Mouse (Mus musculus) embryonic facial prominence, embryonic 12.5 days (tissue): ENCODE results near the gene Lpar6. TPM values are rescaled to one million over a fixed set of nuclear protein-coding genes. Genes with fewer than 3 reads are reported as not detected.

Experiments
- ATAC-seq: fragments of 200-750 bp; cut with Nextera tagmentation; 2 replicates; pipeline ENCODE4 v1.8.0; 2017; ENCODE audit not compliant: insufficient number of reproducible peaks, insufficient read depth, low FRiP score, low TSS enrichment
- H3K27ac ChIP-seq: fragments of 300-500 bp; sonication (generic); 2 replicates; pipeline ENCODE4 v1.5.1; 2016; ENCODE audit warnings: mild to moderate bottlenecking
- H3K27me3 ChIP-seq: fragments of 300-500 bp; sonication (generic); 2 replicates; pipeline ENCODE4 v1.6.1; 2016; ENCODE audit warnings: mild to moderate bottlenecking, moderate library complexity
- H3K36me3 ChIP-seq: fragments of 300-500 bp; sonication (generic); 2 replicates; pipeline ENCODE4 v1.6.1; 2016; ENCODE audit warnings: mild to moderate bottlenecking
- H3K4me1 ChIP-seq: fragments of 300-500 bp; sonication (generic); 2 replicates; pipeline ENCODE4 v1.6.1; 2016
- H3K4me2 ChIP-seq: fragments of 300-500 bp; sonication (generic); replicated peaks from 2 replicates; pipeline ENCODE4 v1.6.1; 2016; ENCODE audit warnings: mild to moderate bottlenecking, moderate library complexity
- H3K4me3 ChIP-seq: fragments of 300-500 bp; sonication (generic); 2 replicates; pipeline ENCODE4 v1.5.1; 2016; ENCODE audit warnings: mild to moderate bottlenecking
- H3K9ac ChIP-seq: fragments of 300-500 bp; sonication (generic); 2 replicates; pipeline ENCODE4 v1.6.1; 2016; ENCODE audit warnings: mild to moderate bottlenecking, moderate library complexity
- H3K9me3 ChIP-seq: fragments of 300-500 bp; sonication (generic); 2 replicates; pipeline ENCODE4 v1.6.1; 2016; ENCODE audit warnings: mild to moderate bottlenecking, moderate library complexity
- WGBS: fragments of 180-500 bp; shearing (Covaris S2); methylation state at CpG from one replicate; pipeline ENCODE4 v1.1.7; 2016; 5-methylcytosine and 5-hydroxymethylcytosine counted together
- polyA plus RNA-seq: library from polyadenylated mRNA; unstranded; fragments of >200 nt; fragmentation: Nextera tagmentation; extraction: Ambion mirVana; gene quantifications from 2 replicates; pipeline ENCODE4 v1.2.1, GENCODE M21; 2016

Gene Lpar6
- 15.8 and 16.2 TPM in 2 replicates for polyA plus RNA-seq

DNA sequence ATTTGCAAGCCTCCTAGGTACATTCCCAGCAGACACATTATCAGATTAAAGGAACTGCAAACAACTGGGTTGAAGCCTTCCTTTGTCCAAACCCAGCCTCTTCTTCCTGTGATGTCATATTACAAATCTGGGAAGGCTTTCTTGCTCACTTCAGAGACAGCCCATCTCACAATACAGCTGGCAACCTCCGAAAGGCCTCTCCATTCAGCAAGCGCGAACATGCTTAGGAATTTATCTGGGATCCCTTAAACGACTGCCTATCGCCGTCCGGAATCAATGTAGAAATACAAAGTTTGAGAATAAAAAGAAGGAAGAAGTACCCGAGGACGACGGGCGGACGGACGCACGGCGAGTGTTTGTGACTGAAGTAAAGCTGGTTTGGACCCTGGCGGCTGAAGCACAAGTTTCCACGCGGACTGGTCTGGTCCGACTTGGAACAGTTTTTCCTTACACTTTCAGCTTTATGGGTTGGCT is at the start of gene Lpar6:
Gene Lpar6, plus strand, starts transcription at position 48 of the 474 bp plus-strand sequence.
- H3K9me3 ChIP-seq: no peaks in the 10 kb centered on the region
- H3K9ac ChIP-seq: peak within 1 kb of the TSS; percentile 70
- WGBS: under 1% methylated on average over 19 of the region's 19 CpGs

DNA sequence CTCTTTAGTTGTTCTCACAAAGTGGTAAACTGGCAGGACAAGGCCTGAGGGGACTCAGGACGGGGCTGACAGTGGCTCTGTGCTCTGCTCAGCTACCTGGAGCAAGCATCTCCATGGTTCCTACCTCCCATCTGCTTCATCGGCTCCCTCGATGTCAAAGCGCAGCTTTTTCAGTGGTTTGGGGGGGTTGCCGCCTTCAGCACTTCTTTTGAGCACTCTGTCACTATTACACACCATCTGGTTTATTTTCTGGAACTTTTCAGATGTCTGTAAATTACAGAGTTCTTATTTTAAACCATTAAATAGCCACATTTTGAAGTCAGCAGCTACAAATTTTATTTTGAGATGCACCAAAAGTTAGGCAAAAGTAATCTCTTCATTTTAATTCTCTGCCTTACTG is 38.6 kb upstream of the Lpar6 start:
- Histone ChIP-seq H3K9me3 (no peaks in the 10 kb centered on the region), H3K9ac (no peak overlapping the region), H3K4me1 (no peaks in the 10 kb centered on the region), H3K36me3 (no peaks in the 10 kb centered on the region), H3K4me2 (no peak overlapping the region), H3K27ac (no peak overlapping the region), H3K27me3 (no peaks in the 10 kb centered on the region), H3K4me3 (no peak overlapping the region)
- 56% methylated on average over 5 of the region's 5 CpGs for WGBS
- ATAC-seq: no peak

More for the DNA sequence above, at the start of gene Lpar6:
- H3K27ac ChIP-seq: peak within 1 kb of the TSS; percentile 95
- H3K4me3 ChIP-seq: peak within 1 kb of the TSS; percentile 62
- H3K4me2 ChIP-seq: peak within 1 kb of the TSS; percentile 51
- H3K27me3 ChIP-seq: no peaks in the 10 kb centered on the region
- peaks cover 10% of the 10 kb centered on the region for H3K4me1 ChIP-seq
- ATAC-seq: peak; percentile 82
- peaks cover 5% of the 10 kb centered on the region; the same call in 1 of the 2 replicates for H3K36me3 ChIP-seq

DNA sequence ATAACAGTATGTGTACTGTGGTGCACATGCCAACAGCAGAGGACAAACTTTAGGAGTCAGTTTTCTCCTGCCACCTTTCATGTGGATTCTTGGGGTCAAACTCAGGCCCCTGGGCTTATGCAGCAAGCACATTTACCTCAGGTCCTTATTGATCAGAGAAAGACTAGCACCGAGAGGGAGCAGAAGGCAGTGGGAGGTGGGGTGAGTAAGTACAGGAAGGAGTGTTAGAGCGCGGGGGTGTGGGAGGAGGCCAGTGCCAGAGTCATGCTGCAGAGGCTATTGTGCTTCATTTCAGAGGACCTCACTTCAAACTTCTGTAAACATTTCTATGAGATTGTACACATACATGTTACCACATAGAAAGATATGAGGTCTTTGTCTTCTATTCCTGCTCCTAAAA is 36.2 kb upstream of the Lpar6 start:
- H3K36me3 ChIP-seq: no peaks in the 10 kb centered on the region
- H3K4me1 ChIP-seq: no peaks in the 10 kb centered on the region
- 53% methylated on average over 3 of the region's 3 CpGs for WGBS
- no peak overlapping the region for H3K27ac ChIP-seq
- H3K4me3 ChIP-seq: no peak overlapping the region
- no peaks in the 10 kb centered on the region for H3K9me3 ChIP-seq
- ATAC-seq: no peak
- H3K27me3 ChIP-seq: no peaks in the 10 kb centered on the region
- no peak overlapping the region for H3K4me2 ChIP-seq
- no peak overlapping the region for H3K9ac ChIP-seq

DNA sequence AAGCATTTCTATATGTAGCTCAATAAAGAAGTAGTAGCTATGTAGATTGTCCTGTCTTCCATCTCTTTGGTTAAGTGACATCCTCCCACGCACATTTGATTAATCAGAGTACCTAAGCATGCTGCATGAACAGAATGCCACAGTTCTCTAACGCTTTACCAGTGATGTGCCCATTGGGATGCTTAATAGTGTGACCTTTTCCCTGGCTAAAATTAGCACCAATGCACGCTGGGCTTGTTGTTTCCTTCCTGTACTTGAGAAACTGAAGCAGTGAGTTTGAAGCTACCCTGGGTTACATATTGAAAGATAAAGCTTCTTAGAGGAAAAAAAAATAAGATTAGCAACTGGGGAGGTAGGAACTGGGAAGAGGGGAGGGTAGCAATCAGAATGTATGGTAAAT is 33.7 kb upstream of the Lpar6 start:
- WGBS: 72% methylated on average over 3 of the region's 3 CpGs
- Histone ChIP-seq H3K27ac (no peak overlapping the region), H3K4me2 (no peak overlapping the region), H3K4me1 (no peaks in the 10 kb centered on the region), H3K9me3 (no peaks in the 10 kb centered on the region), H3K4me3 (no peak overlapping the region), H3K27me3 (no peaks in the 10 kb centered on the region), H3K9ac (no peak overlapping the region), H3K36me3 (no peaks in the 10 kb centered on the region)
- ATAC-seq: no peak

DNA sequence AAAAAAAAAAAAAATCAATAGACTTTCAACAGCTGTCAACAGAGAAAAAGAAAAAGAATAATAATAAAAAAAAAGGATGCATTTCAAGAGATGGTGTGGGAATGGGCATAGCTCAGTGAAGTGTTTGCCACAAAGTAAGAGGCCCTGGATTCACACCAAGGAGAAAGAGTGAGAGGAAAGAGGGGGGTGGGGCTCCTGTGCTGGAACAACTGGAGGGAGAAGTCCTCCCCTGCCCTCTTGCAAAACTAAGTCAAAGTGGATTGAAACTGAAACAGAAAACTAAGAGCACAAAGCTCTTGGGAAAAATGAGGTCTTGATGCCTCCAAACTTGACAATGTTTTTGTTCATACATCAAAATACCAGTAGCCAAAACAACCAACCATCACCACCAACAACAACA is 28.4 kb upstream of the Lpar6 start:
- no peaks in the 10 kb centered on the region for H3K9me3 ChIP-seq
- H3K36me3 ChIP-seq: no peaks in the 10 kb centered on the region
- H3K27ac ChIP-seq: no peak overlapping the region
- no peak overlapping the region for H3K9ac ChIP-seq
- H3K4me2 ChIP-seq: no peak overlapping the region
- no peak for ATAC-seq
- H3K4me1 ChIP-seq: no peaks in the 10 kb centered on the region
- no peaks in the 10 kb centered on the region for H3K27me3 ChIP-seq
- no peak overlapping the region for H3K4me3 ChIP-seq

DNA sequence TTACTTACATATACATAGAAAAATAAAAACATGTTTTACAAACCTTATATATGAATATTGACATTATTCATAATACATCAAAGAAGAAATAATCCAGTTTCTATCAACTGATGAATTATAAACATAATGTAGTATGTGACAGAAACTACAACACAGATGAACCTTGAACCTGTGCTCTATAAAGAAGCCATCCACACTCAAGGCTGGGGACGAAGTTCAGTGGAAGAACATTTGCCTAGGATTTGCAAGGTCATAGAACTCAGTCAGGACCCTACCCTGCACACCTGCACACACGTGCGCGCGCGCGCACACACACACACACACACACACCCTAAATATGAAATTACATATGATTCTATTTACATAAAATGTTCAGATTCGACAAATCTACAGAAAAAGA is 27.5 kb upstream of the Lpar6 start:
- Histone ChIP-seq H3K9ac (no peak overlapping the region), H3K27me3 (no peaks in the 10 kb centered on the region)

DNA sequence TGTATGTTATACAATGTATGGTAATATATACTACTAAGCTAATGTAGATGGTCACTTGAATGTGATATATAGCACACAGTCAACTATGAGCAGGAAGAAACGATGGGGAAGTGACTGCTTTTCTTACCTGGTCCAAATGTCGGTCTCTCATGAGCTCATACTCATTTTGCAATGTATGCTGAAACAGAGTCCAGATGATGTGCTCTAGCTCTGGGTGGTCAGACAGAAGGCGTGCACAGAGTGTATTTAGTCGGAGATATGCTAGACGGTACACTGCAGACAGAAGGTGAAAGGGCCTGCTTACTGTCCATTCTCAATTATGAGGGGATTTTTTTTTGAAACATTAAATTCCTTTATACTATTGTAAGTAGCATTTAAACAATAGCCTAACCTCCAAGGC is 26.2 kb upstream of the Lpar6 start:
- WGBS: 92% methylated on average over 5 of the region's 5 CpGs
- no peaks in the 10 kb centered on the region for H3K27me3 ChIP-seq
- ATAC-seq: no peak
- no peak overlapping the region for H3K9ac ChIP-seq
- H3K4me1 ChIP-seq: no peaks in the 10 kb centered on the region
- H3K4me3 ChIP-seq: no peak overlapping the region
- H3K27ac ChIP-seq: no peak overlapping the region
- 0 out of 2 replicates have a peak, but pooled peaks cover 5% of the 10 kb centered on the region for H3K36me3 ChIP-seq
- no peak overlapping the region for H3K4me2 ChIP-seq
- no peaks in the 10 kb centered on the region for H3K9me3 ChIP-seq

More for the DNA sequence above, 27.5 kb upstream of the Lpar6 start:
- Histone ChIP-seq H3K4me2 (no peak overlapping the region), H3K9me3 (no peaks in the 10 kb centered on the region), H3K4me1 (no peaks in the 10 kb centered on the region), H3K27ac (no peak overlapping the region), H3K36me3 (0 out of 2 replicates have a peak, but pooled peaks cover under 1% of the 10 kb centered on the region), H3K4me3 (no peak overlapping the region)
- WGBS: 91% methylated on average over 8 of the region's 8 CpGs
- no peak for ATAC-seq

DNA sequence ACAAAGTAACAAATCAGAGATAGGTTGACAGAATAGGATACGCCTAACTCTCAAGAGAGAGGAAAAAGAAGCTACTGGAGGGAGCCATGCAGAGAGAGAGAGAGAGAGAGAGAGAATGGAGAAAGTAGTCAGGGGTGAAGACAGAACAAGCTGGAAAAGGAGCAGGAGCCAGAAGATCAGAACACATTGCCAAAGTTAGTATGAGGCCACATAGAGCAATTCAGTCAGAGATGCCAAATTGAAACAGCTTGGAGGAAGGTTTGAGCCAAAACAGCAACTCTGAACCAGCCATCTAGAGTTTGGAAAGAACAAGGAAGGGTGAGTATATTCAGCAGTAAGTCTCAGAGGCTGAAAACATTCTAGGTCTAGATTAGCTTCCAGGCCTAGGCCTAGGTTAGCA is 20.6 kb upstream of the Lpar6 start:
- no peak overlapping the region for H3K4me2 ChIP-seq
- 91% methylated on average over 1 of the region's 1 CpGs for WGBS
- no peaks in the 10 kb centered on the region for H3K27me3 ChIP-seq
- no peak overlapping the region for H3K4me3 ChIP-seq
- no peak overlapping the region for H3K27ac ChIP-seq
- H3K9me3 ChIP-seq: no peaks in the 10 kb centered on the region
- no peak overlapping the region for H3K9ac ChIP-seq
- no peak for ATAC-seq
- H3K4me1 ChIP-seq: no peaks in the 10 kb centered on the region
- H3K36me3 ChIP-seq: 0 out of 2 replicates have a peak, but pooled peaks cover 5% of the 10 kb centered on the region

DNA sequence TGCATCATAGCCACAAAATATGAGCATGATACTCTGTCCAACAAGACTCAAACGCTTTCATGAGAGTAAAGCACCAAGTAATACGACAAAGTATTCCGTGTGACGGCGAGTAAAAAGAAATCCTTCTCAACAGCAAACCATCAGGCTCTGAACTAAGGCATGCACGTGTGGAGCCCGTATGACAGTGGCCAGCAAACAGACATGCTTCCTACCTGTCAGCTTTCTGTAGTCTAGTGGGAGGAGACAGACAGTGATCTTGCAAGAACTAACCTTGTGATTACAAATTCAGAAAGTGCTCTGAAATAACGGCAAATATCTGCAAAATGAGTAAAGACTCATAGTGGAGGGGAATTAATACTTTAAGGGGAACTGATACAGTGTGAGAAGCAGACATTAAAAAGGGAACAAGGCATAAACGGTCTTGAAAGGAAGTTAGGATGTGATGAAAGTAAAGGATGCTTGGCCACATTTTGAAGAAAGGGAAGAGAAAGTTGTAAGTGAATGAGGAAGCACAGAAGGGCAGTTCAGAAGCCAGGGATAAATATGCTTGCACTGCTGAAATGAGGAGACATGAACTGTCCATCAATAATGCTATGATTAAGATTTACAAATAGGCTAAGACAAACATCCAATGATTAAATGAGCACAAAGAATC is 15.3 kb upstream of the Lpar6 start:
- H3K4me1 ChIP-seq: no peaks in the 10 kb centered on the region
- WGBS: 88% methylated on average over 9 of the region's 9 CpGs
- H3K27ac ChIP-seq: no peak overlapping the region
- no peak overlapping the region for H3K4me3 ChIP-seq
- no peak overlapping the region for H3K4me2 ChIP-seq
- no peaks in the 10 kb centered on the region for H3K36me3 ChIP-seq
- no peaks in the 10 kb centered on the region for H3K27me3 ChIP-seq
- ATAC-seq: no peak
- no peak overlapping the region for H3K9ac ChIP-seq
- no peaks in the 10 kb centered on the region for H3K9me3 ChIP-seq

DNA sequence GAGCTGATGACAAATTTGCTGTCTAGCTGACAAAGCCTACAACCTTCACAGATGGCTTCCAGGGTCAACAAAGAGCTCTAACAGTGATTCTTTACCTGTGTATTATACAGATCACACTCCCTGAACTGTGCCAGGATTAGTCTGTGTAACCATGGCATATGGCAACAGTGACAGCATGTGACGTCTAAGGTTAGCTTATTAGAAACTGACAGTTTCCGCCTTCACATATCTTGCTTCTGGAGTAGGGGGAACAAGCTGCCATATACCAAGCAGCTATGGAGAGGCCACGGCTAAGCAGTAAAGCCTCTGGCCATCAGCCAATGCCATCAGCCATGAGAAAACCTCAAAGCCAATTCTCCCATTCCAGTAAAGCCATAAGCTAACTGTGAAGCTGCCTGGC is 11.3 kb upstream of the Lpar6 start:
- Histone ChIP-seq H3K4me1 (peaks cover 3% of the 10 kb centered on the region; the same call in 1 of the 2 replicates), H3K9me3 (no peaks in the 10 kb centered on the region), H3K9ac (no peak overlapping the region), H3K36me3 (no peaks in the 10 kb centered on the region), H3K27ac (no peak overlapping the region), H3K4me3 (no peak overlapping the region), H3K4me2 (no peak overlapping the region), H3K27me3 (no peaks in the 10 kb centered on the region)
- WGBS: 79% methylated on average over 3 of the region's 3 CpGs
- ATAC-seq: no peak

DNA sequence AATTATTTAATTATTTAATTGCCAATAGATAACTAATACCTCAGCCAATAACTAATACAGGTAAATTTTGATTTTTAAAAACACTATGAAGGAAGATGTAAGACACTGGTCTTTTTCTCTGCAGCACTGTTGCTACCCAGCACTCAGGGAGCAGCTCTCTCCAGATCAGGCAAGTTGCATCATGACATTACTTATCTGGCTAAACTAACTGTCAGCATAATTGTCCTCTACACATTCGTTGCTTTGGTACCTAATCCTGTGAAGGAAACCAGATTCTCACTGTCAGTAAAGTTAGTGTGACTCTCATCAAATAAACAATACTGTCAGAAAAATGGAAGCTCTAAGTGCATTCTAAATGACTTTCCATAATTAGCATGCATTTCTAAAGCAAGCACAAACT is 10.8 kb upstream of the Lpar6 start:
- H3K9ac ChIP-seq: no peak overlapping the region
- ATAC-seq: no peak
- no peak overlapping the region for H3K27ac ChIP-seq
- no peaks in the 10 kb centered on the region for H3K27me3 ChIP-seq
- H3K36me3 ChIP-seq: no peaks in the 10 kb centered on the region
- no peaks in the 10 kb centered on the region for H3K9me3 ChIP-seq
- peaks cover 8% of the 10 kb centered on the region; the same call in 1 of the 2 replicates for H3K4me1 ChIP-seq
- no peak overlapping the region for H3K4me2 ChIP-seq
- WGBS: 28% methylated on average over 1 of the region's 1 CpGs
- no peak overlapping the region for H3K4me3 ChIP-seq

DNA sequence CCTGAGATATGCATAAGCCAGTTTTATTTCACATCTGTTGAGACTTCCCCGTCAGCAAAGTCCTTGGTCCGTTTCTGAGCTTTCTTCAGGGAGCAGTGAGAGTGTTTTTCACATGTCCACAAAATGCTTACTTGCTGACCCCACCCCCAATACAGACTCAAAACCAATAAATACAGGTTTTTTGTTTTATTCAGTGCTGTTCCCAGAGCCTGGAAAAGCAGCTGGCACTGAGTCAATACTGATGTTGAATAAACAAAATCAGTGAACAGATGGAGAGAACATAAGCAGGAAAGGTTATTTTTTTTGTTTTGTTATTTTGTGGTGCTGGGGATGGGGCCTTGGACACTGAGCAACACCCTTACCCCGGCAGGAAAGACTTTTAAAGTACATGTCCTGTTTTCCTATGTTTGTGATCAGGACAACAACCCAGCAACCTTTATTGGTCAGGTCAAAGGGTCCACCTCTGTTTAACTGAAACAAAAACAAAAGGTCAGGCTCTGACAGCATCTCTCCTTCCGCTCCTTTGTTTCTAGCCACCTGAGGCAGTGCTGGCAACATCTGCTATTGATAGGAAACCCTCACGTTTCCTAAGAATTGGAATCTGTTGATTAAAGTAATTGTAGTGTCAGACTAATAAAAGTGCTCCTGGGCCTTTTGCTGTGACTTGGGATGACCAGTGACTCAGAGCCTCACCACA is 6.3 kb upstream of the Lpar6 start:
- 12% methylated on average over 5 of the region's 5 CpGs for WGBS
- ATAC-seq: no peak
- H3K4me2 ChIP-seq: no peak overlapping the region
- H3K4me1 ChIP-seq: peaks cover 18% of the 10 kb centered on the region
- 0 out of 2 replicates have a peak overlapping the region, but pooled peaks have one; percentile 51 for H3K27ac ChIP-seq
- H3K9ac ChIP-seq: no peak overlapping the region
- no peaks in the 10 kb centered on the region for H3K9me3 ChIP-seq
- no peak overlapping the region for H3K4me3 ChIP-seq
- H3K27me3 ChIP-seq: no peaks in the 10 kb centered on the region
- no peaks in the 10 kb centered on the region for H3K36me3 ChIP-seq
